Mouse (Mus musculus) E14TG2a.4 (cell line): ENCODE measurements around the gene Lama2.
A peak's percentile ranks its signal among the peaks of the same experiment; 100 is the strongest.

Experiments
- H3K27me3 ChIP-seq: 2 replicates; pipeline ENCODE4 v1.6.1; 2014; ENCODE audit warnings: low read length, control low read depth; ENCODE audit not compliant: insufficient read depth
- H3K36me3 ChIP-seq: 2 replicates; pipeline ENCODE4 v1.6.1; 2014; ENCODE audit warnings: low read length, control low read depth; ENCODE audit not compliant: insufficient read depth
- H3K4me1 ChIP-seq: replicated peaks from 2 replicates; pipeline ENCODE4 v1.6.1; 2014; ENCODE audit warnings: low read depth, low read length, control low read depth
- H3K4me3 ChIP-seq: replicated peaks from 2 replicates; pipeline ENCODE4 v1.5.1; 2014; ENCODE audit warnings: mild to moderate bottlenecking, low read length
- H3K9me3 ChIP-seq: 2 replicates; pipeline ENCODE4 v1.6.1; 2014; ENCODE audit warnings: low read length, control low read depth
- CTCF ChIP-seq: conservative IDR thresholded peaks from 2 replicates; pipeline ENCODE4 v1.5.1; 2014; ENCODE audit warnings: low read length
- NANOG ChIP-seq: IDR thresholded peaks from 2 replicates; pipeline ENCODE4 v1.6.1; 2014; ENCODE audit warnings: borderline replicate concordance, low read length, mixed read lengths
- POU5F1 ChIP-seq: IDR thresholded peaks from 2 replicates; pipeline ENCODE4 v1.6.1; 2014; ENCODE audit warnings: low read length, borderline replicate concordance

Gene Lama2

GRCm38 (mm10) chr10:27188630-27189365 is 430.8 kb downstream of the Lama2 start:
- Histone ChIP-seq H3K9me3 (no peaks in the 10 kb centered on the region), H3K4me1 (no peaks in the 10 kb centered on the region), H3K4me3 (no peak overlapping the region), H3K36me3 (no peaks in the 10 kb centered on the region), H3K27me3 (no peaks in the 10 kb centered on the region)
- no peak for TF ChIP-seq CTCF
- no peak for TF ChIP-seq NANOG
- TF ChIP-seq POU5F1: no peak

DNA sequence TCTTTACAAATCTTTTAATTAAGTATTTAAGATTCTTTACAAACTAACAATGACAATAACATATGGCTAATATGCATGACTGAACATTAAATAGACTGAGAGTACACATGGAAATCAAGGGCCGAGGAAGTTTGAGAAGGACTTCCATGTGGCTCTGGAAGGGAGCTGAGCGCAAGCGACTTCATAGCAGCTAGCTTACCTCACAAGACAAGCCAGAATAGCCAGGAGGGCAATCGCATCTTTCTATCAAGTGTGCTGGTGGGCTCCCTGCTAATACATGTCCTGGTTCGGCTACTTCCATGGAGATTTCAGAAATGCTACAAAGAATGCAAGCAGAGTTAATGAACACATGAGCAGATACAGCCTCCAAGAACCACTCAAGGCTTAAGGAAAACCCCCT is 435.4 kb downstream of the Lama2 start:
- TF ChIP-seq CTCF (no peak), POU5F1 (no peak), NANOG (no peak)
- Histone ChIP-seq H3K4me3 (no peak overlapping the region), H3K27me3 (no peaks in the 10 kb centered on the region), H3K4me1 (no peaks in the 10 kb centered on the region), H3K9me3 (no peaks in the 10 kb centered on the region), H3K36me3 (no peaks in the 10 kb centered on the region)

DNA sequence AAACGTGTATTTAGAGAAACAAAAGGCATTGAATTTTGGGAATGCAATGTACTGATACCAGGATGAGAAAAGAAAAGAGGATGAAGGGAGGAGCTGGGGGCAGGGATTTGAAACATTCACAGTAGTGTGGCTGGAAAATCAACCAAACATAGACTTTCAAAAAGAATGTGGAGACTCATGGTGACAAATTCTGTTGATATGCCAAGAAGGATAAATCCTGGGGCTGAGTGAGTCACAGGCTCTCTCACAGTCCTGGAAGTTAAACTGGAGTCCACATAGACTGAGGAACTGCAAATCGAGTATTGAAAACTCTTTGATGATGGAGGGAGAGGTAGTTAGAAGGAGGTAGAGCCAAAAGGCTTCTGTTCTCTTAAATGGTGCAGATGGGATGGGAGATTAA is 445.3 kb downstream of the Lama2 start:
- no peak for TF ChIP-seq POU5F1
- no peak for TF ChIP-seq CTCF
- TF ChIP-seq NANOG: no peak
- Histone ChIP-seq H3K27me3 (no peaks in the 10 kb centered on the region), H3K36me3 (no peaks in the 10 kb centered on the region), H3K4me1 (peaks cover 14% of the 10 kb centered on the region), H3K9me3 (no peaks in the 10 kb centered on the region), H3K4me3 (no peak overlapping the region)

DNA sequence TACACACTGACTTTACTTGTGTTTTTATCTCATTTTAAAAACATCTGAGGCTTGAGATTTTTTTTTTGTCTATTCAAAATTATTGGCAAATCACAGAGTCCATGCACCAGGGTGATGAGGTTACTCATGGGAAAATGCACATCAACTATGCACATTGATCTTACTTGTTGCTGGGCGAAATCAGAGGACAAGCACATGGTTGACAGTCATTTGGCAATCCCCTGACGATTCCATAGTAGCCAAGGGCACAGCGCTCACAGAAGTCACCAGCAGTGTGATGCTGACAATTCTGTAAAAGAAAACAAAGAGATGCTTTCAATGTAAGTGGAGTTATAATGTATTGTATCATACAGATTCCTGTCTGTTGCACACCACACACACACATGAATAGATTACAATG is 454.8 kb downstream of the Lama2 start:
- Histone ChIP-seq H3K27me3 (no peaks in the 10 kb centered on the region; the same call in 1 of the 2 replicates), H3K36me3 (no peaks in the 10 kb centered on the region), H3K4me1 (no peaks in the 10 kb centered on the region), H3K4me3 (no peak overlapping the region), H3K9me3 (no peaks in the 10 kb centered on the region)
- TF ChIP-seq CTCF (no peak), POU5F1 (no peak), NANOG (no peak)

DNA sequence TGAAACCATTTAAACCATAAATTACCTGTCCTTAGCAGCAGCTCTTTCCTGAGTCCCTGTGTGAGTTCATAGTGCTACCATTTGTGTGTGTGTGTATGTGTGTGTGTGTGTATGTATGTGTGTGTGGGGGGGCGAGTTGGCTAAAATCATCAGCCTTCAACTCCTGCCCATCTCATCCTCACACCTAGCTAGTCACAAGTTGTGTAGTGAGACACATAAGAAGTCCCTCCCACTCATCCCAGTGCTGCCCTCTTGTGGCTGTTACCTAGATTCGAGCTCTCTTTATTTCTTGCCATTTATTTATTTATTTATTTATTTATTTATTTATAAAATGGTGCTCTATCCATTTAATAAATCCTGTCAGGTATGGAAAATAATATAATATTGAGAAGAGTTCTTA is 457.2 kb downstream of the Lama2 start:
- no peaks in the 10 kb centered on the region; the same call in 1 of the 2 replicates for H3K27me3 ChIP-seq
- H3K4me1 ChIP-seq: peaks cover 2% of the 10 kb centered on the region; the same call in 1 of the 2 replicates
- H3K36me3 ChIP-seq: no peaks in the 10 kb centered on the region
- H3K4me3 ChIP-seq: no peak overlapping the region
- H3K9me3 ChIP-seq: no peaks in the 10 kb centered on the region
- TF ChIP-seq NANOG: no peak
- TF ChIP-seq CTCF: peak; percentile 29; the same call in 1 of the 2 replicates

DNA sequence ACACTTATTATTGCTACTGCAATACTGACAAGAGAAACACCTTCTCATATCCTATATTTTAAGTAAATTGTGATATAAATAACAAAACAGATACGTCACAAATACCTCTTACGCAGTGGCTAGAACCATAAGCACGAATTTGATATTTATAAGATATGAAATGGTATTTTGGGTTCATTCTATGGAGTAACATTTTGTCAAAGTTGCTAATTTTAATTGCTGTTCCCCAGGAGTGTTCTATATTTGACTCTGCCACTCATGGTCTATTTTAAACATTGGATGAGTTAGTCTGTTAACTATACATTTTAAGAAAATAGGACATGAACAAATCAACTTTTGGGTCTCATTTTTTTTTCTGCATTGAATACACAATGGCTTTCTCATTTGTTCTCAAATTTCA is 469.3 kb downstream of the Lama2 start:
- no peaks in the 10 kb centered on the region for H3K9me3 ChIP-seq
- H3K4me1 ChIP-seq: peaks cover 4% of the 10 kb centered on the region; the same call in 1 of the 2 replicates
- TF ChIP-seq CTCF (no peak), NANOG (no peak), POU5F1 (no peak)
- H3K27me3 ChIP-seq: no peaks in the 10 kb centered on the region; the same call in 1 of the 2 replicates
- no peaks in the 10 kb centered on the region for H3K36me3 ChIP-seq
- H3K4me3 ChIP-seq: no peak overlapping the region

DNA sequence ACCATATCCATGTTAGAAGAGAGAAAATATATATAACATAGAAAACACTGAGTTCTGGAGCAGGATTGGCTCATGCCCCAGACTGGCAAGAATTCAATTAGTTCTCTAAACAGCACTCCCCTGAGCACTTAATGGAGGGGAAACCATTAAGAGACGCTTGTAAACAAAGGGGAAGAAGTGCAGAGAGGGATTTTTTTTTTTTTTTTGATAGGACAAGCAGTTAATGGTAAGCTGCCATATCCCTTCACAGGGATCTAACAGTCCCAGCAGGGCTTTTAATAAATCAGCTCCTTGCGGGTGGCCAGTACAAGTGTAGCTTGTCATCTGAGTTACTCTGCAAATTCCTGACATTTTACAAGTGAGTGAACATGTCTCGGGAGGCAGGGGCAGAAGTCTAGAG is 479.1 kb downstream of the Lama2 start:
- H3K9me3 ChIP-seq: no peaks in the 10 kb centered on the region

GRCm38 (mm10) chr10:27135768-27136167 is 483.8 kb downstream of the Lama2 start:
- Histone ChIP-seq H3K4me1 (no peaks in the 10 kb centered on the region), H3K27me3 (no peaks in the 10 kb centered on the region), H3K9me3 (no peaks in the 10 kb centered on the region), H3K36me3 (no peaks in the 10 kb centered on the region), H3K4me3 (no peak overlapping the region)
- TF ChIP-seq POU5F1: no peak
- TF ChIP-seq NANOG: no peak
- no peak for TF ChIP-seq CTCF

More for the DNA sequence above, 479.1 kb downstream of the Lama2 start:
- Histone ChIP-seq H3K36me3 (no peaks in the 10 kb centered on the region), H3K4me1 (no peaks in the 10 kb centered on the region), H3K4me3 (no peak overlapping the region), H3K27me3 (no peaks in the 10 kb centered on the region)
- no peak for TF ChIP-seq POU5F1
- TF ChIP-seq NANOG: no peak
- no peak for TF ChIP-seq CTCF

DNA sequence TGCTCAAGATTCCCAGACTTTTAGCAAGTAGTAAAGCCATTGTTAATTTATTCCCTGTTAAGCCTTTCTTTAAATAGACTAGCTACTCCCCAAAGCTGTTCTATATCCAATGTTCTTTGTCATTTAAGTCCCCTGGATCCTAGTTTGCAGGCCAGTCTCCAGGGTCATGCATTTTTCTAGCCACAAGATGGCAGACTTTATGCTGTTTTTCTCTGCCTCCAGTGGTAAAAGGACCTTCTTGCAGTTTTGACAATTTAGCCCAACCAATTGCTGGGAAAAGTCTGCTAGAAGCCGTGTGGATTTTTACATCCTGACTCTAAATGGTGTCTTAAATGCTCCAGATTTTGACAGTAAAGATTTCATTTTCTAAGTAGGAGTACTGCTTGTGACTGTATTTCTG is 486.4 kb downstream of the Lama2 start:
- Histone ChIP-seq H3K27me3 (no peaks in the 10 kb centered on the region), H3K36me3 (no peaks in the 10 kb centered on the region), H3K9me3 (no peaks in the 10 kb centered on the region), H3K4me1 (no peaks in the 10 kb centered on the region), H3K4me3 (no peak overlapping the region)
- TF ChIP-seq NANOG: no peak
- TF ChIP-seq CTCF: peak; percentile 56
- TF ChIP-seq POU5F1: no peak
